Mouse (Mus musculus) spleen, adult 2 months (tissue): Measurements from ENCODE around the gene Rbm38. TPM values are rescaled to one million over a fixed set of nuclear protein-coding genes. Genes with fewer than 3 reads are reported as not detected.

ENCODE experiments used
- DNase-seq, 2 experiments: peaks; one replicate each; pipeline versions ENCODE4 v3.0.0 to v3.0.0-alpha.2; 2012 to 2021; ENCODE audit warnings: low spot score in 2 of 2, low read depth in 1 of 2
- H3K27ac ChIP-seq: fragments of 200-500 bp; 2 replicates; pipeline ENCODE4 v1.5.1; 2012; ENCODE audit warnings: low read length, inconsistent platforms; ENCODE audit not compliant: insufficient read depth
- H3K27me3 ChIP-seq: fragments of 200-500 bp; 2 replicates; pipeline ENCODE4 v1.6.1; 2012; ENCODE audit warnings: mild to moderate bottlenecking, moderate library complexity, low read length, inconsistent platforms; ENCODE audit not compliant: control insufficient read depth, insufficient read depth
- H3K36me3 ChIP-seq: fragments of 200-500 bp; 2 replicates; pipeline ENCODE4 v1.6.1; 2012; ENCODE audit warnings: mild to moderate bottlenecking, low read length, inconsistent platforms; ENCODE audit not compliant: control insufficient read depth, insufficient read depth
- H3K4me1 ChIP-seq: fragments of 200-500 bp; 2 replicates; pipeline ENCODE4 v1.6.1; 2011; ENCODE audit warnings: inconsistent platforms; ENCODE audit not compliant: control insufficient read depth, insufficient read depth, insufficient read length
- H3K4me3 ChIP-seq: fragments of 200-500 bp; 2 replicates; pipeline ENCODE4 v1.5.1; 2011; ENCODE audit warnings: mild to moderate bottlenecking, inconsistent platforms; ENCODE audit not compliant: insufficient read depth, insufficient read length; ENCODE audit errors: extremely low read depth
- CTCF ChIP-seq: fragments of 200-500 bp; IDR thresholded peaks from 2 replicates; pipeline ENCODE4 v1.5.1; 2011; ENCODE audit warnings: mild to moderate bottlenecking, inconsistent platforms; ENCODE audit not compliant: insufficient read depth, insufficient read length, insufficient replicate concordance; ENCODE audit errors: extremely low read depth
- POLR2A ChIP-seq: fragments of 200-500 bp; IDR thresholded peaks from 2 replicates; pipeline ENCODE4 v1.6.1; 2011; ENCODE audit warnings: low read depth, low read length, inconsistent platforms
- WGBS: fragments of 180-500 bp; shearing (Covaris S2); methylation state at CpG from one replicate; pipeline ENCODE4 v1.1.7; 2018; 5-methylcytosine and 5-hydroxymethylcytosine counted together
- polyA plus RNA-seq: library from polyadenylated mRNA; depleted of rRNA; stranded (reverse); fragments of >200 nt; gene quantifications from 2 replicates; pipeline ENCODE4 v1.2.3, GENCODE M21; 2012

The Rbm38 gene
- polyA plus RNA-seq, 1 experiment, result 724 TPM

- H3K27me3 ChIP-seq, result no peaks in the 10 kb centered on the region
- WGBS, result 82% methylated on average over 11 of the region's 11 CpGs
- no peak overlapping the region for H3K27ac ChIP-seq
- peaks cover 3% of the 10 kb centered on the region for H3K36me3 ChIP-seq
- TF ChIP-seq CTCF, result no peak
- no peak for TF ChIP-seq POLR2A
- H3K4me3 ChIP-seq, result no peak overlapping the region
- peaks cover 9% of the 10 kb centered on the region for H3K4me1 ChIP-seq
- DNase-seq, result no peak
These were observed 22.6 kb upstream of the Rbm38 start for GRCm38 (mm10) chr2:172997748-172998147.

- Histone ChIP-seq H3K27me3 (no peaks in the 10 kb centered on the region), H3K36me3 (peaks cover 6% of the 10 kb centered on the region), H3K4me1 (peaks cover 9% of the 10 kb centered on the region), H3K27ac (no peak overlapping the region), H3K4me3 (no peak overlapping the region)
- no peak for TF ChIP-seq POLR2A
- no peak for TF ChIP-seq CTCF
- no peak for DNase-seq
- 76% methylated on average over 7 of the region's 7 CpGs for WGBS
These were observed 21.8 kb upstream of the Rbm38 start for GRCm38 (mm10) chr2:172998478-172998877.

- Histone ChIP-seq H3K4me1 (peaks cover 9% of the 10 kb centered on the region), H3K27ac (peak within 1 kb of the TSS; percentile 74), H3K4me3 (peak within 1 kb of the TSS; percentile 73), H3K36me3 (peaks cover 17% of the 10 kb centered on the region), H3K27me3 (no peaks in the 10 kb centered on the region)
- under 1% methylated on average over 45 of the region's 45 CpGs for WGBS
- TF ChIP-seq CTCF (peak; percentile 81; the same call in 1 of the 2 replicates), POLR2A (peak; percentile 44)
- peak; percentile 95 to 98 for DNase-seq
These were observed 20.5 kb upstream of the Rbm38 start, which contains the start of gene Rae1 for GRCm38 (mm10) chr2:172999630-173000284. TSS of gene Rae1 (plus strand) at chr2:173000117.

DNA sequence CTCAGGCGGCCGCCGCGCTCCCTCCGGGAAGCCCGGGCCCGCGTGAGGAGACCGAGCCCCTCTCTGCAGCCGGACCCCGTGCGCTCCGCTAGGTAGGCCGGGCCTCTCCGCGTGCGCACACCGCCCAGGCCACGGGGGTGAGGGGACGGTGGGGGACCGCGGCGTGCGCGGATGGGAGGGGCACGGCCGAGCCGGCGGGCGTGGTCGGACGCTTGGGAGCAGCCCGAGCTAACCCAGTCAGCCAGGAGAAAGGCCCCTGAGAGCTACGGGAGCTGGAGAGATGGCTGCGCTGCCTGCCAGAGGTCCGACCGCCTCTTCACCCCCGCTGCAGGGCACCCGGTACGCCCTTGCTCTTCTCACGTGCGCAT, 20.0 kb upstream of the Rbm38 start:
- TF ChIP-seq POLR2A (no peak), CTCF (no peak)
- peak overlapping the region; percentile 73 for H3K4me3 ChIP-seq
- H3K27ac ChIP-seq, result peak overlapping the region; percentile 74
- no peaks in the 10 kb centered on the region for H3K27me3 ChIP-seq
- peak in 1 of 2 experiments; percentile 50 for DNase-seq
- H3K4me1 ChIP-seq, result peaks cover 9% of the 10 kb centered on the region
- peaks cover 21% of the 10 kb centered on the region for H3K36me3 ChIP-seq
- WGBS, result under 1% methylated on average over 42 of the region's 42 CpGs

DNA sequence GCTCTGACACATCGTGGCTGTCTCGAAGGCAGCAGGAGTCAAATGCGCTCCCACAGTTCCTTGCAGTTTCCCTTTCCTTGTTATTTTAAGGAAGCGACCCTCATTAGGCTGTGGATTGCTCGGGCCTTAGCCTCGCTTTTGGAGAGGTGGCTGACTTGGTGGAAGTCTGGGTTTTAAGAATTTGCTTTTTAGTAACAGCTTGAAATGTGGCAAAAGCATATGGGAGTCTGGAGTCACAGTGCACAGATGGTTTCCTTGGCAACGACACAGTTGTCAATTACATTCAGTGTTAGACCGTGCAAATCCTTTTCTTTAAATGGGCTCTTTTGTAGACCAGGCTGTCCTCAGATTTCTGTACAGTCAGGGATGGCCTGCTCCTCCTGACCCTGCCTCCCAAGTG, 19.4 kb upstream of the Rbm38 start:
- Histone ChIP-seq H3K4me3 (peak overlapping the region; percentile 73), H3K27me3 (no peaks in the 10 kb centered on the region), H3K27ac (peak overlapping the region; percentile 74; the same call in 1 of the 2 replicates), H3K4me1 (peaks cover 9% of the 10 kb centered on the region), H3K36me3 (peaks cover 24% of the 10 kb centered on the region)
- no peak for DNase-seq
- 13% methylated on average over 8 of the region's 8 CpGs for WGBS
- TF ChIP-seq CTCF, result no peak
- TF ChIP-seq POLR2A, result no peak

GRCm38 (mm10) chr2:173003737-173004136, 16.6 kb upstream of the Rbm38 start:
- Histone ChIP-seq H3K4me1 (peaks cover 9% of the 10 kb centered on the region), H3K4me3 (no peak overlapping the region), H3K36me3 (peaks cover 45% of the 10 kb centered on the region), H3K27me3 (no peaks in the 10 kb centered on the region), H3K27ac (no peak overlapping the region)
- WGBS, result 97% methylated on average over 8 of the region's 8 CpGs
- no peak for DNase-seq
- TF ChIP-seq POLR2A (no peak), CTCF (no peak)

- H3K36me3 ChIP-seq, result peaks cover 65% of the 10 kb centered on the region
- no peak for DNase-seq
- 79% methylated on average over 3 of the region's 3 CpGs for WGBS
- H3K27ac ChIP-seq, result no peak overlapping the region
- TF ChIP-seq CTCF (no peak), POLR2A (no peak)
- H3K4me1 ChIP-seq, result no peaks in the 10 kb centered on the region
- H3K27me3 ChIP-seq, result no peaks in the 10 kb centered on the region
- no peak overlapping the region for H3K4me3 ChIP-seq
These were observed 10.0 kb upstream of the Rbm38 start for GRCm38 (mm10) chr2:173010220-173010717.
